Mouse (Mus musculus) heart, postnatal 0 days (tissue): ENCODE data around the gene Tmem39b.

Experiments
- CTCF ChIP-seq: IDR thresholded peaks from 2 replicates; pipeline ENCODE4 v1.5.1; 2016; ENCODE audit warnings: antibody characterized with exemption, control low read depth, low read depth
- EP300 ChIP-seq: IDR thresholded peaks from 2 replicates; pipeline ENCODE4 v1.6.1; 2016; ENCODE audit warnings: antibody characterized with exemption, low read depth

DNA sequence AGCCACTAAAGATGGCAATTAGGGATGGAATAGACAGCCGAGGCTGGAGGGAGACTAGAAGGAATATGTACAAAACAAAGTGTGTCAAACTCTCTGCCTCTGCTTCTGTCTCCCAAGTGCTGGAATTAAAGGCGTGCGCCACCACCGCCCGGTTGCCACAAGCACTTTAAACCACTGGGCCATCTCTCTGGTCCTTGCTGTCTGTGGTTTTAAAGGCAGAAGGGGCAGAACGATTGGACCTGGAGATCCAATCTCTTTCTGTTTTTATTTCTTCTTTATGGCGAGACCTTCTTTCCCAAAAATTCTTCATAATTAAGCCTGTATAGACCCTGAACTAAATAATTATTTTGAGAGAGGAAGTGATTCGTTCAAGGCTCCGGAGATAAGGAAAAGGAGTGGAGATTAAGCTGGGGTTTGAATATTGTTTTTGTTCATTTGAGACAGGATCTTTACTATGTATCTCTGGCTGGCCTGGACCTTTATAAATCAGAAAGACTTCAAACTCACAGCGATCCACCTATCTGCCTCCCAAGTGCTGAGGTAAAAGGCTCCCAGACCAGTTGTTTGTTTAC lies 23.7 kb downstream of the Tmem39b start:
- TF ChIP-seq EP300 (no peak), CTCF (no peak)
